Mouse (Mus musculus): Measurements from ENCODE around the gene Alg14.

DNA sequence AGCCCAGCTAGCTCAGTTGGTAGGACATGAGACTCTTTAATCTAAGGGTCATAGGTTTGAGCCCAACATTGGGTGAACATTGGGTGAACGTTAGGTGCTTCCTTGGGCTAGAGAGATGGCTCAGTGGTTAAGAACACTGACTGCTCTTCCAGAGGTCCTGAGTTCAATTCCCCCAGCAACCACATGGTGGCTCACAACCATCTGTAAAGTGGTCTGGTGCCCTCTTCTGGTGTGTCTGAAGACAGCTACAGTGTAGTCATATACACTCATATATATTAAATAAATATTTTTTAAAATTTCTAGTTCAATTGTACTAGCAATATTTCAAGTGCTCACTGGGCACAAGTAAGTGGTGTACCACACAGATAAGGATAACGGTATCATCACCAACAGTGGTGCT is 4.4 kb upstream of the Alg14 start:
- TF ChIP-seq POLR2A (IDR thresholded peaks at IDR 0.05; ENCODE audit: borderline replicate concordance, control insufficient read depth, low read depth, low read length) = no peak
- TF ChIP-seq CTCF (IDR thresholded peaks at IDR 0.05; ENCODE audit: control insufficient read depth, insufficient read depth, low read length) = no peak
